Mouse (Mus musculus) thymus, postnatal 25 days (tissue): ENCODE data around the gene Epha3.

ENCODE experiments used
- DNase-seq: peaks from one replicate; pipeline ENCODE4 v3.0.0; 2022

Epha3 gene

DNA sequence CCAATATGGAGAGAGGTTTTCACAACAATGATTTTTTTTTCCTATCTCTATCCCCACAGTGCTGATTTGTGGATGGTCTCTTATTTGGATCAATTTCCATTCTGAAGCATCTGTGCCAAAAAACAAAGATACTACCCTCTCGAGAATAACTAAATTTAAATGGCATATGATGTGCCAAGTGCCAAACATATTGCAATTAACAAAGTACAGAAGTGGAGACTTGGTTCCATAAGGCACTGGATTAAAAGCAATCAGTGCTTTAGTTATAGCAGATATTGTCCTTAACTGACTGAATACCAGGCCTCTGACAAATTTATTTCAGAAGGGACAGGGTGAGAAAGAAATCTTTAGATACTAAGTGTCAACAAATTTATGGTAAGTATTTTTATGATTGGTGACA lies 81.9 kb downstream of the Epha3 start:
- DNase-seq = no peak

- no peak for DNase-seq
Measured at GRCm38 (mm10) chr16:63780151-63780550, 83.8 kb downstream of the Epha3 start.

- DNase-seq = no peak
Measured at GRCm38 (mm10) chr16:63777811-63778210, 86.2 kb downstream of the Epha3 start.

- no peak for DNase-seq
Measured at GRCm38 (mm10) chr16:63772566-63772965, 91.4 kb downstream of the Epha3 start.

DNA sequence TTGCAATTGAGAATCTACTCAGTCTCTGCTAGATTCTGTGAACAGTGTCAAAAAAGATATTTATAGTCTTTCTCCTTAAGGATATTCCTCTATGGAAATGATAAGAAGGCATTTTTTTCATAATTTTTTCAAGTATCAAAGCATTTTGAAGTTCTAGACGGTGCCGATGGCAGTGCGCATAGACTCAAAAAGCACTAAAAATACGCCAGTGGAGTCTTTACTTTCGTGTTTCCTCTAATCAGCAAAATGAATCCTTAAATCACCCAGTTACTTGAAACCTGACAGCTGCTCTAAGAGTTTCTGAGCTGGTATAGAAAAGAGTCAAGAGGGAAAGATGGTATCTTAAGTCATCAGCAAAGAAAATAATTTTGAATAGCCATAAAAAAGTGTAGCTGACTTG lies 96.4 kb downstream of the Epha3 start:
- DNase-seq = no peak

DNA sequence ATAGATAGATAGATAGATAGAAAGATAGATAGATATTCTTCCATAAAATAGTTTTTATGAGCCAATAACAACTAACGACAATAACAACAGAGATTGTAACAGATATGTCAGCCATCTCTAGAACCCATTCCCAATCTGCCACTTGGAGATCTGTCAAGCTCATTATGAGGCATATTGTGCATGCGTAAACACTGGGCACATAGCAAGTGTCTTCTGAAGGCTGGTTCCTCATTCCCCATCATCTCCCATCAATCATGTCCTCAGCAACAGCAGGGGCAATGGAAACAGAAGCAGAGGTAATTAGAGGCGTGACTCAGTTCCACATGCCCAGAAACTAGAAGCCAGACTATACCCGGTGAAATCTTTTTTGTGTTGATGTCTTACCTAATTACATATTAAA lies 102.8 kb downstream of the Epha3 start:
- no peak for DNase-seq

DNA sequence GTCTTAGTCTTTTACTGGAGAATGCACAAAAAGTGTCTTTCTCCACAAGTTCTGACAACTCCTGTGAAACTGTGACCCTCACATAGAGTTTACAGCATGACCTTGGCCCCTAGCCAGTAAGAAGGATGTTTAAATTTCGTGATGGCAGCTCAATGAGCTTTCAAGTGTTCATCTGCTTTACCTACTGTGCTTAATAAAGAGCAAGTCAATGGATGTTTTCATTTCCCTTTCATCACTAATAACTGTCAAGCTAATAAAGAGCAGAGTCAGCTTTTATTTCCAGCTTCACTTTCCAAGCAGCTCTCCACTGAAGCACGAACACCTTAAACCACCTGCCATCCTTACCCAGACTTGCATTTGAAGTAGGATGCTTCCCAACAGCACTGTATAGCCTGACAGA lies 103.9 kb downstream of the Epha3 start:
- no peak for DNase-seq

GRCm38 (mm10) chr16:63753052-63753451 lies 110.9 kb downstream of the Epha3 start:
- DNase-seq = no peak

GRCm38 (mm10) chr16:63747817-63748216 lies 116.2 kb downstream of the Epha3 start:
- no peak for DNase-seq

DNA sequence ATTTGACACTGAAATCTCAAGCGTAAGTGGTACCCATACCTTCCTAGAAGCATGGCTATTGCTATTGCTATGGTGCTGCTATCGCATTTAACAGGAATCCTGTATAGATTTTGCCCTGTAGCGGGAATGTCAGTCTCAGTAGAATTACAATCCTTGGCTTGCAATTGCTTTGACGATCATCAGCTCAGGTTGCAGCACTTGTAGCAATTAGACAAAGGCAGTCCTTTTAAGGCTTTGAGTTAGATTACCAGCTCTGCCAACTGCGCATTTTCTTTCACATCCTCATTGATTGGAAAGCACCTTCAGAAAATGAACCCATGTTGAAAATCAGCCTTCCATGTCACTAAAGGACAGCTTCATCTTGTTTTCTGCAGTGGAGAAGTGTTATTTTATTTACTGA lies 118.5 kb downstream of the Epha3 start:
- no peak for DNase-seq

DNA sequence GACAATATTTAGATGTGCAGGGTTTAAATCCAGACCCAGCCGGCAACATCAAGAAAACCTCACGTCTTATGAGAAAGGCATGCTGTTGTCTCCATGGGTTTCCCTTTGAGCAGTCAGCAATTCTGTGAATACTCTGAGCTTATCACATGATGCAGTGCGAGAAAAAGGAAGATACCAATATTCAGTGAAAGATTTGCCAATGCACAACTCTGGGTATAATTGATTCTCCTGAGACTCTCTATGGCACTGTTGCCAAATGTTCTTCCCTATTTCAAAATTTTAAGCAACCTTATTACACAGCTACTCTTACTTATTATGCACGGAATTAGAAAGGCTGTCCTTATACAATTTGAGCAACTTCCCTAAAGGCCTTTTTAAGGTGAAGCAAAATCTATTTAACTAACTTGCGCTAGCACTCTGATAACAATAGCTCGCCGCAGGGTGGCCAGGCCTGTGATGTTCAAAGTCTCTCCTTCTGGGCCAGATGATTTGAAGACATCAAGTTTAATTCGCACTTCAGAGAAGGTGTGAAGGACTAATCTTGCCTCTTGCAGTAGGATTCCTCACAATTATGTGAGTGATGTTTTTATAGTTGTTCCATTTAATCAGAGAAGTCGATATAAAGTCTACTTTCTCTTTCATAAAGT lies 120.6 kb downstream of the Epha3 start:
- DNase-seq = no peak

- DNase-seq = no peak
Measured at GRCm38 (mm10) chr16:63719235-63719634, 144.7 kb downstream of the Epha3 start.

- no peak for DNase-seq
Measured at GRCm38 (mm10) chr16:63717317-63717716, 146.7 kb downstream of the Epha3 start.

DNA sequence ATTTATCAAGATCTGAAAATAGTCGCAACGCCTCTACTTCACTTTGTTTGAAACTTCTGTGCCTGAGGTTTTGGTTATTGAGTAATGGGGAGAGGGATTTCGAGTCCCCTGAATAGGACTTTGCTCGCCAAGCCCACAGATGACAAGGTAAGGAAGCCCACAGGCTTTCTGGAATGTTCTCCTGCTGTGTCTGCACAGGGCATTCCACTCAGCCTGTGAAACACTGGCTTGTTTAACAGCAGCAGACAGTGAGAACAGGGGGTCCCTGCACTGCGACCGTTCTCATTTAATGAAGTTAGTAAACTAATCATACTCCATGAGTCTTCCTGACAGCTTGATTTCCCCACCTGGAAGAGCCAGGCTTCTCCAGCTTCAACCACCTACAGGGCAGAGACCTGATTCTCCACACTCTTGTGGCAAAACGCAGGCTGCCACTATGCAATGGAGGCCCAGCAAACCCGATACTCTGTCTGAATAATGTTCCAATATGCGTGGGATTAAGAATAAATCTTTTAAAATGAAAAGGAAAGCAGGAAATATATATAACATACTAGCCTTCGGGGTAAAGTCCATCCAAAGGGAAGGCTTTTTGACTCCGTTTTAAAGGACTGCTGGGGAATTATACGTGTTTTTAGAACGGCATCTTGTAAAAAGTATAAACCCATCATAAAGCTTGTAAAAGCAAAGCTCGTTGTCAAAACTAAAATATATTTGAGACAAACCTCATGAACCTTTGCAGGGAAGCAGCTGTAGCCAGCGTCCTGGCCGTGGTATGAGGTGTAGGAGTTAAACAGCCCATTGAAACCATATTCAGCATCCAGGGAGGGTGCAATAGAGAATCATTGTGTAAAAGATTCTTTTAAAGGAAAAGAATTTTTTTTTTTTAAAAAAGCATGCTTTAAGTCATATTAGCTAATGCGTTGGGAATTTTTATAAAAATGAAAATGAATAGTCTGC lies 156.8 kb downstream of the Epha3 start:
- DNase-seq = no peak

- DNase-seq = no peak
Measured at GRCm38 (mm10) chr16:63689371-63689770, 174.6 kb downstream of the Epha3 start.

- DNase-seq = no peak
Measured at GRCm38 (mm10) chr16:63684211-63684610, 179.8 kb downstream of the Epha3 start.

GRCm38 (mm10) chr16:63674426-63674825 lies 189.5 kb downstream of the Epha3 start:
- DNase-seq = no peak

- no peak for DNase-seq
Measured at GRCm38 (mm10) chr16:63673236-63673840, 190.6 kb downstream of the Epha3 start.

DNA sequence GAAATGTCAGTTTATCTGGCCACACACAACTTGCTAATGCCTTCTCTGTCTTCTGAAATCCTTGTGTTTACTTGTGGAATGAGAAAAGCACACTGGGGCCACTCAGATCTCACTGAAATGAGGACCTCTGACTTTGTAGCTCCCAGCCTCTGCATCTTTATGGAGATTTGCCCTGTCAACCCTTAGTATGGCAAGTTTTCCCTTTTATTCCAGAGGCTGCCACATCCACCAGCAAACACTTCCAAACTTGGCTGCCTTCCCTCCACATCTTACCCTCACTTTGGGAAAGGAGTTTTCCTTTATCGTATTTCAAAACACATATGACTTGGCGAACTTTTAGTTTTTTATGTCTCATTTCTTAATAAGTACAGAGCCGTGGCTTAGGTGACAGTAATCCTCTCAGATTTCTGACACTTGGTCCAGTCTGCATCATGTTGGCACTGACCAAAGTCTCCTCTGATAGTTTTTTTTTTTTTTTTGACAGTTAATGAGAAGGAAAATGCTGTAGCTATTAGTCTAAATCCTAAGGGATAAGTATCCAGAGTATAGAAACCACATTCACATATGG lies 198.0 kb downstream of the Epha3 start:
- DNase-seq = no peak

DNA sequence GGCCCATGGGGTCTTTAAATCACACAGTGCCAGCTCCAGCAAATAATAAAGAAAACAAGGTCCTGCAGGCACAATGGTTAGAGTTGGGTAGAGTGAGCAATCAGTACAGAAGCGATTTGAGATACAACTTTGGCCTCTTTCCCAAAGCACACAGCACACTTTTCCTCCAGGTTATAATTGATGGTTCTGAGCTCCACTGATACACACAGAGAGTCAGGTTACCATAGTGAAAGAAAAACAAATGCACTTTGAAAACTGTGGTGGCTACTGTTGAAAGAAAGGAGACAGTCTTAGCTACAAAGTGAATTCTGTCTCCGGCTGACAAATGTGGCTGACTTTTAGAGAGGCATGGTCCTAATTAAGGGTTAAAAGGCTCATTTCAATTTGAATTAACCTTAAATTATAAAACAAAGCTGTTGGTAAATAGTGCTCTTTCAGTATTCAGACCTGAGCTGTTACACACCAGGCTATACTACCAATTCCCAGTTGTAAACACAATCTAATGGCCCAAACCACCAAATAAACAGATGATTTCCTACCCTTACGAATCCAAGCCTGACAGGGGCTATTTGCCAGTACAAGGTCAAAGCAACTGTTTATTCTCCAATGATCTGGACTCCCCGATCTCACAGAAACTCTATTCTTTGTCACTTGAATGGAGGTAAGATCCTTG lies 205.5 kb downstream of the Epha3 start:
- DNase-seq = no peak

- no peak for DNase-seq
Measured at GRCm38 (mm10) chr16:63657743-63658142, 206.2 kb downstream of the Epha3 start.

GRCm38 (mm10) chr16:63653393-63653918 lies 210.5 kb downstream of the Epha3 start:
- no peak for DNase-seq

DNA sequence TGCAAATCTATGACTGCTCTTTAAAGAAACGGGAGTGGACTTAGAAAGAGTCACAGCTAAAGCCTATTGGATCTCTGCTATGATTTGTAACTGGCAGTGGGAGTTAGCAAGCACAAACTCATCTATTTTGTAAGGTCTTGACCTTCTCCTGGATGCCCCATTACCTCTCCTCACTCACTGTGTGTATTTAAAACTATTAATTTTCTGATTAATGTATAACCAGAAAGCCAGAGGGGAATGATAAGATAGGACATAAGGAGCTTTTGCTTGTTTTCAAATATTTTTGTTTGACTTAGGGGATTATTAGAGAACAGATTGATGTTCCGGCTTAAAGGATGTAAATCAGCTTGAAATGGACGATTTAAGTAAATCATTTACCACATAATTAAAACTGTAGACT lies 213.2 kb downstream of the Epha3 start:
- DNase-seq = no peak
